Mouse (Mus musculus): ENCODE data around the gene Btbd3. TPM values are rescaled to one million over a fixed set of nuclear protein-coding genes. Genes with fewer than 3 reads are reported as not detected.

Gene Btbd3
- polyA plus RNA-seq, 1 experiment, result not detected

DNA sequence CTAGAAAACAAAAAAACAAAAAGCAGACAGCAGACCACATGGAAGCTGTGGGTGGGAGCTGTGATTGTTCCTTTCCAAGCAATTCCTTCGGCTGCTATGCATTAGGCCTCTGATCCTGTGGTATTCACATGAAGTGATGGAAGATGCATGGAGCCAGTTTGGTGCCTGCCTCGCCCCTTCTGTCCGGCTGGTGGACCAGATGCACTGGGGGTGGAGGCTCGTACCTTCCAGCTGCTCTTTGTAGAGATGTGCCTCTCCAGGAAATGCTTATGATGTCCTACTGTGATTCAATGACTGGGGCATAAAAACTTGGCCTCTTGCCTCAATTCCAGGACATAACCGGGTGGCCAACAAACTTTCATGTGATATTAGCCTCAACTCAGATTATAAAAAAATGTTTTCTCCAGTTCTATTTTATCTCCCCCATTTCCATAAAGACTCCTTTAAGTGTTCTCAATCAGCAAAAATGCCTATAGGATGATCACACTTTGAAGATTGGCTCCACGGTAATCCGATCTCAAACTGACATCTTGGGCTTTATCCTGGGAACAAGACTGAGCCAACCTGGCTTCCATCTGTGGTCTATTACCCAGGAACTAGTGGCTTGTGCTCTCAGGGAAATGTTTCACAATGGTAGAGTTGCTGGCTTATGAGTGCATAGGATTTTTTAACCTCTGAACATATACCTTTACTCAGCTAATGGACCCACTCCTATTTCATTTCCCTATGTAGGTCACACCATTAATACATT, 331.6 kb downstream of the Btbd3 start:
- Histone ChIP-seq H3K27me3 (ENCODE audit: control insufficient read depth) (no peaks in the 10 kb centered on the region), H3K4me1 (ENCODE audit: control insufficient read depth) (no peaks in the 10 kb centered on the region), H3K36me3 (ENCODE audit: control insufficient read depth) (no peaks in the 10 kb centered on the region), H3K4me3 (replicated peaks) (no peak overlapping the region), H3K9me3 (ENCODE audit: control insufficient read depth, low read length) (peaks cover 16% of the 10 kb centered on the region)
- TF ChIP-seq GATA1 (IDR thresholded peaks at IDR 0.05; ENCODE audit: low read length) (no peak), TAL1 (IDR thresholded peaks at IDR 0.05; ENCODE audit: low read length) (no peak)

DNA sequence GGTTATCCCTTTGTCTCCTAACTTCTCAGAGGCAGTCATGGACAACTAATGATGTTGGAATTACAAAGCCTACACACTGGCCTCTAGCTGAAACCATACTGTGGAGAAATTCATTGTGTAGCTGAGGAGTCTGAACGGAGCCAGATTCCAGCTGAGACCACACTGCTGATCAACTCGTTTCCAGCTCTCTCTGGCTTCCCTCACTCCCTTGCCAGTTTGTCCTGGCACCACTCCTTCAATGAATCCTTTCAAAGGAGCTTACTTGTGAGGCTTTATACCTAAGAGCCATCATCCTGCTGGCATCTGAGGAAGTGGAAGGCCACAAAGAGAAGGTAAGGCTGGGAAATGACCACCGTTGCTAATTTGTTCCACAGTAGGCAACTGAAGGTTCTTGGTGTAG, 332.7 kb downstream of the Btbd3 start:
- TF ChIP-seq TAL1 (IDR thresholded peaks at IDR 0.05; ENCODE audit: low read length) (no peak), GATA1 (IDR thresholded peaks at IDR 0.05; ENCODE audit: low read length) (no peak)
- Histone ChIP-seq H3K27me3 (ENCODE audit: control insufficient read depth) (no peaks in the 10 kb centered on the region), H3K4me3 (replicated peaks) (no peak overlapping the region), H3K4me1 (ENCODE audit: control insufficient read depth) (no peaks in the 10 kb centered on the region), H3K36me3 (ENCODE audit: control insufficient read depth) (no peaks in the 10 kb centered on the region), H3K9me3 (ENCODE audit: control insufficient read depth, low read length) (peaks cover 16% of the 10 kb centered on the region)

DNA sequence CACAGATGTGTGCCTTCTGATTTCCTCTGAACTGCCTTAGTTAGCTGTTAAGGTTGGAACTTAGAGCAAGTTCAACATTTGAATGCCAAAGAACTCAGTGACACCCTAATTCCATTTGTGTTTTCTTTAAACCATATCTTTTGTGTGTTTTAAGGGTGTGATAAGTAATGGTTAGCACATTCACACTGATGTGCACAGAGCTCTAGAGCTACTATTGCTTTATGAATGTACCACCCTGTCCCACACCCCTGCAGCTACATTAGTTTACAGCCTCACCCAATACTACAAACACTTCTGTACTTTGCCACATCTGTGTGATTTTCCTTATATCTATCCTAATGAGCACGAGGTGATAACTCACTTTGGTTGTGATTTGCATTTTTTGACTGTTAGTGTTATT, 333.9 kb downstream of the Btbd3 start:
- no peaks in the 10 kb centered on the region for H3K36me3 ChIP-seq (ENCODE audit: control insufficient read depth)
- H3K9me3 ChIP-seq (ENCODE audit: control insufficient read depth, low read length), result peaks cover 14% of the 10 kb centered on the region
- no peak for TF ChIP-seq GATA1 (IDR thresholded peaks at IDR 0.05; ENCODE audit: low read length)
- no peak for TF ChIP-seq TAL1 (IDR thresholded peaks at IDR 0.05; ENCODE audit: low read length)
- no peaks in the 10 kb centered on the region for H3K4me1 ChIP-seq (ENCODE audit: control insufficient read depth)
- H3K4me3 ChIP-seq (replicated peaks), result no peak overlapping the region
- H3K27me3 ChIP-seq (ENCODE audit: control insufficient read depth), result no peaks in the 10 kb centered on the region

DNA sequence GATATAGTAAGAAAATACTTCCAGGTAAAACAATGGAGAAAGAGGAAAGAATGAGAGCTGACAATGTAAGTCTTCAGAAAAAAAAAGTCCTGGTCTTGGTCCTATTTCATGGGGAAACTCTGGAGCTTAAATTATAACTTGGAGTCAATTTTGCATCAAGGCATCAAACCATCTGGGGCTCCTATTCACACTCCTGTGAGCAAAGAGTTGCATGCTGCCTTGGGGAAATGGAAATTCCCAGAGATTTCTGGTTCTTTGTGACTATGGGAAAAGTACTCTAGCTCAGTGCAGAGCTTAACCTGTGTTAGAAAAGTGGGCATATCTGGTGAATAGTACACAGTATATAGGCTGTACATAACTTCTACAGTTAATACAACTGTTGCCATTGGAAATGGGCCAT, 356.0 kb downstream of the Btbd3 start:
- TF ChIP-seq TAL1 (IDR thresholded peaks at IDR 0.05; ENCODE audit: low read length), result no peak
- TF ChIP-seq GATA1 (IDR thresholded peaks at IDR 0.05; ENCODE audit: low read length), result no peak
- peaks cover 8% of the 10 kb centered on the region; the same call in 1 of the 2 replicates for H3K9me3 ChIP-seq (ENCODE audit: control insufficient read depth, low read length)
- no peaks in the 10 kb centered on the region for H3K4me1 ChIP-seq (ENCODE audit: control insufficient read depth)
- H3K4me3 ChIP-seq (replicated peaks), result no peak overlapping the region
- H3K36me3 ChIP-seq (ENCODE audit: control insufficient read depth), result no peaks in the 10 kb centered on the region
- no peaks in the 10 kb centered on the region for H3K27me3 ChIP-seq (ENCODE audit: control insufficient read depth)

DNA sequence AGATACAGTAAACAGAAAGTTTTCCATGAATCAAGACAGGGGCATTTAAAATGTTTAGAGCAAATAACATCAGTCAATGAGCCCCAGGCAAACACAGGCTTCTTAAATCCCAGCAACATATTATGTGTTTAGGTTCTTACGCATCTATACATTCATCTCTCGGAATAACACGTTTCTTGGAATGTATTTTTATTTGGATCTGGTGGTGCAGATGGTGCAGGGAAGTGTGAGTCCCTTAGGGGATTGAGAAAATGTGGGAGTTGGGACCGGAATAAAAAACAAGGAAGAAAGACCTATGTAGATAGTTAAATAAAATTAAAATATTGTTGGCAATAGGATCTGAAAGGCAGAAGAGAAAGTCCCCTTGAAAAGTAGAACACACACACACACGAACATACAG, 361.1 kb downstream of the Btbd3 start:
- Histone ChIP-seq H3K9me3 (ENCODE audit: control insufficient read depth, low read length) (peaks cover 8% of the 10 kb centered on the region), H3K4me1 (ENCODE audit: control insufficient read depth) (no peaks in the 10 kb centered on the region), H3K36me3 (ENCODE audit: control insufficient read depth) (no peaks in the 10 kb centered on the region), H3K27me3 (ENCODE audit: control insufficient read depth) (no peaks in the 10 kb centered on the region), H3K4me3 (replicated peaks) (no peak overlapping the region)
- TF ChIP-seq GATA1 (IDR thresholded peaks at IDR 0.05; ENCODE audit: low read length), result no peak
- TF ChIP-seq TAL1 (IDR thresholded peaks at IDR 0.05; ENCODE audit: low read length), result no peak

All from erythroblast, embryonic 14.5 days (primary cell).